Mouse (Mus musculus): ENCODE measurements around the gene Rab8a. TPM values are rescaled to one million over a fixed set of nuclear protein-coding genes. Genes with fewer than 3 reads are reported as not detected.

Rab8a gene
- total RNA-seq, 2 experiments from 2014 or later, result 40.0 to 41.2 TPM

GRCm38 (mm10) chr8:72145511-72145910, 15.5 kb upstream of the Rab8a start:
- no peak for DNase-seq (ENCODE audit: extremely low spot score in 1 of 2, low spot score in 1 of 2)

DNA sequence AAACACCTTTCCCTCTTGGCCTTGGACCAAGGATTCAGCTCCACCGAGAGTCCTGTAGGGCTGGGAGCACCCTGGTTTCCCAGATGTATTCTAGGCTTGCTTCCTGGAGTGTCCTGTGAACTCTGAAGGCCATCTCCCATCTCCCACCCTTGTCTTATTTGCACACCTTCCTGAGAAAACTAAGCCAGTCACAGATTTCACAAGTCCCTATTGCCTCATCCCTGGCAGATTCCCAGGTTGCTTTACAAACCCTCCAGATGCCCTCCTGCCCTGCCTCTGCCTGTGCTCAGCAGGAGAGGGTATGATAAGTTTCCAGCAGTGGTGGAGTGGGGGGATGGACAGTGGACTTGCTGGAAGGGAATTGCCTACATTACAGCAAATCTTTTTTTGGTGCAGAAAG, 14.9 kb upstream of the Rab8a start:
- no peak for DNase-seq (ENCODE audit: extremely low spot score in 1 of 2, low spot score in 1 of 2)

GRCm38 (mm10) chr8:72146556-72146955, 14.4 kb upstream of the Rab8a start:
- DNase-seq (ENCODE audit: extremely low spot score in 1 of 2, low spot score in 1 of 2), result no peak

DNA sequence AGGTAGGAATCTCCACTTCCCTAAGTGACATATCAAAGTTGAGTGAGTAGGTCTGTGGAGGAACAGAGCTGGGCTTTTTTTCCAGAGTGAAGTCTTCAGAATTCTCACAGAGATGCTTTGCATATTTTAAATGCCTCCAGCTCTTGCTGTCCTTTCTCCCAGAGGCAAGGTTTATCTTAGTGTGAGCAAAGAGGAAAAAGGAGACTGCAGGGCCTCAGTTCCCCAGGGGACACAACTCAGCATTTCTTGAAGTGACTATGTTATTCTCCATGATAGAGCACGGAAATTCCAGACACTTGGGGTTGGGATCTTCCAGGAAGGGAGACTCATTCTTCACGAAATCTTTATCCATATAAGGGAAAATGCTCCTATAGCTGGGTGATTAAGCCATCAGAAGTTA, 13.7 kb upstream of the Rab8a start:
- no peak for DNase-seq (ENCODE audit: extremely low spot score in 1 of 2, low spot score in 1 of 2)

DNA sequence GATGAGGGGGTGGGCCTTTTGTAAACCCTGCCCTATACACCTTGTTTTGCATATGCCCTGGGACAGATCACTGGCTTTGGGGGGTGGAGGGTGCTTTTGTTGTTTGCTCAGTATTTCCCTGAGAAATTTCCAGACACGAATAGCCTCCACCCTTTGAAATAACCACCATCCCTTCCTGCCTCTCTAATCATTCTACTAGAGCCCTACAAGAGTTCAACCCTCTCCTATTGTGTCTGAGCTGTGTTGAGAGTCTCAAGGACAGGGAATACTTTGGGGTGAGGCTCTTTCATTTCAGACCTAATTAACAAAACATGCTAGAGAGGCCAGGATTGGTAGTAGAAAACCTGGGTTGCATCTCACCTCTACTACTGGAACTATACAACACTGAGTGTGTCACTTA, 11.9 kb upstream of the Rab8a start:
- DNase-seq (ENCODE audit: extremely low spot score in 1 of 2, low spot score in 1 of 2), result no peak

- DNase-seq (ENCODE audit: extremely low spot score in 1 of 2, low spot score in 1 of 2), result no peak
Observed at GRCm38 (mm10) chr8:72151418-72152078, 9.5 kb upstream of the Rab8a start.

- DNase-seq (ENCODE audit: extremely low spot score in 1 of 2, low spot score in 1 of 2), result no peak
Observed at GRCm38 (mm10) chr8:72153382-72153781, 7.6 kb upstream of the Rab8a start.

DNA sequence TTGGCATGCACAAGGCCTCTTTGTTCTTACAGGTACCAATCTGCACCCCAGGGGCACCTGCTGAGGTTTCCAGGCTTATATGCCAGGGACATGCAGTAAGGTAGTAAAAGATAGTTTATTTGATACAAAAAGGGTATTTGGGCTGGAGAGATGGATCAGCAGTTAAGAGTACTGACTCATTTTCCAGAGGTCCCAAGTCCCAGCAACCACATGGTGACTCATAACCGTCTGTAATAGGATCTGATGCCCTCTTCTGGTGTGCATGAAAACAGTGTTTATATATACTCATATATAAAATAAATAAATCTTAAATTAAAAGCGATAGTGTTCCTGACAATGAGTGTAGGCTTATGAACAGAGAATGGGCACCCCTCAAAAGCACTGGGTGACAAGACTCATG, 2.9 kb upstream of the Rab8a start:
- no peak for DNase-seq (ENCODE audit: extremely low spot score in 1 of 2, low spot score in 1 of 2)

GRCm38 (mm10) chr8:72158726-72159125, 2.3 kb upstream of the Rab8a start:
- no peak for DNase-seq (ENCODE audit: extremely low spot score in 1 of 2, low spot score in 1 of 2)

- no peak for DNase-seq (ENCODE audit: extremely low spot score in 1 of 2, low spot score in 1 of 2)
Observed at GRCm38 (mm10) chr8:72160007-72160406, 993 bp upstream of the Rab8a start.

- DNase-seq (ENCODE audit: extremely low spot score in 1 of 2, low spot score in 1 of 2), result no peak
Observed at GRCm38 (mm10) chr8:72162821-72163220, 1.8 kb downstream of the Rab8a start.

DNA sequence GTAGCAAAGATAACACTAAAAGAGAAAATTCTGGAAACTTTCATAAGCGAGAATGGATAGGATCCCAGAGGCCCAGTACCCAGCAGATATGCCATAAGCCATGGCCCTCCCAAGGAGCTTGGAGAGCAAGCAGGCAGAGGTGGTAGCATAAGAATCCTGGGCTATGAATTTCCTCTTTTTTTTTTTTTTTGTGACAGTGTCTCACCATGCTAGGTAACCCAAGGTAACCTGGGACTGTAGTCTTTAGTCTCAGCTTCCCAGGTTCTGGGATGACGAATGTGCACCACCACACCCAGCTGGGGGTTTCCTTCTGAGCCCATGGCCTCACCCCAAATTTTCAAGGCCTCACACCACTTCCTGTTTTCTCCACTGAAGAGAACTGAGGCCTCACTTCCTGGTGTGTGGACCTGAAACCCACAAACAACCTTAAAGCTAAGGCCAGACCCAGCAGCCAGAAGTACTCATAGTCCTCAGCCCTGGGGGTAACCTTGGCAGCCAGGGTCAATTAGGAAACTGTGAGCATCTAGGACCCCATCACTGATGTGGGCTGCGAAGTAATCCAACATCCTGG, 8.2 kb downstream of the Rab8a start:
- DNase-seq (ENCODE audit: extremely low spot score in 1 of 2, low spot score in 1 of 2), result no peak

DNA sequence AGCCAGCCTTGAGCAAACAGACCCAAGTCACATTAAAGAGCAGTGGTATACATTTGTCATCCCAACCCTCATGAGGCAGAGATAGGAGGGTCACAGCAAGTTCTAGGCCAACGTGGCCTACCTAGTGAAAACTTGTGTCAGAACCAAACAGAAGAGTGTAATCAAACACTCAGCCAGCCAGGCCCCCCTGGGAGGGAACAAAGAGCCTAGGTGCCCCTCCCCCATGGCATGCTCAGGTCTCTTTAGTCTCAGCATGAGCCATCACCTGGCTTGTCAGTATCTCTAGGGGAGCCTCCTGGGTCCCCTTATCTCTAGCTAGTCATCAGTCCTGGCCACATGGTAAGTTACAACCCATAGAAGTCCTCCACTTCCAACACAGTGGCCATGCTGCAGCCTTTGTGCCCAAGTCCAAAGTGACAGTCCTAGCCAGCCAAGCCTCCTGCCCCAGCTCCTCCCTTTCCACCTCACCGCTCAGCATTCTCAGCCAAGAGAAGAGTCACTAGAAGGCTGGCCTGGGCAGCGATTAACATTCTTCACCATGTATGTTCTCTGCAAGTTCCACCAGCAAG, 8.8 kb downstream of the Rab8a start:
- no peak for DNase-seq (ENCODE audit: extremely low spot score in 1 of 2, low spot score in 1 of 2)

DNA sequence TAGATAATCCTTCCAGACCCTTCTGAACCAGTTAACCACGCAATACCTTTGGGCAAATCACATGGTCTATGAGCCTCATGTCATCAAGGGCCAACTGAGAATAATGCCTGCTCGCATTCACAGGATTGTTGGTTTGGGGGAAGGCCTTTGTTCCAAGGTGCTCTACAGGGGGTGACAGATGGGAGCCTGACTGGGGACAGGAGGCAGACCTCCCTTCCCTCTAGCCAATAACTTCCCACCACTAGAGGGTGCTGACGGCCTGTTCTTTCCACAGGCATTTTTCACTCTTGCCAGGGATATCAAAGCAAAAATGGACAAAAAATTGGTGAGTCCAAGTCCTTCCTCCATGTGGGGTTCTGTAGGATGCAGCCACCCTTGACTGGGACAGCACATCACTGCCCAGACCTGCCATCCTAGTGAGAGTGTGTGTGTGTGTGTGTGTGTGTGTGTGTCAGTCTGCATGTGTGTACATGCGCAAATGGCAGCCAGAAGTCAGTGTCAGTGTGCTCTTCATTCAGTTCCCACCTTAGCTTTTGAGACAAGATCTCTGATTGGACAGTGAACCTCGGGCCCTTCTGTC, 16.4 kb downstream of the Rab8a start:
- DNase-seq (ENCODE audit: extremely low spot score in 1 of 2, low spot score in 1 of 2), result peak; percentile 58 to 84

GRCm38 (mm10) chr8:72183554-72184202, 22.7 kb downstream of the Rab8a start:
- no peak for DNase-seq (ENCODE audit: extremely low spot score in 1 of 2, low spot score in 1 of 2)

- no peak for DNase-seq (ENCODE audit: extremely low spot score in 1 of 2, low spot score in 1 of 2)
Observed at GRCm38 (mm10) chr8:72187793-72188331, 26.9 kb downstream of the Rab8a start.

- DNase-seq (ENCODE audit: extremely low spot score in 1 of 2, low spot score in 1 of 2), result no peak
Observed at GRCm38 (mm10) chr8:72189417-72190214, 28.6 kb downstream of the Rab8a start, which contains the start of gene Hsh2d. Gene Hsh2d, plus strand, starts transcription at chr8:72189638.

DNA sequence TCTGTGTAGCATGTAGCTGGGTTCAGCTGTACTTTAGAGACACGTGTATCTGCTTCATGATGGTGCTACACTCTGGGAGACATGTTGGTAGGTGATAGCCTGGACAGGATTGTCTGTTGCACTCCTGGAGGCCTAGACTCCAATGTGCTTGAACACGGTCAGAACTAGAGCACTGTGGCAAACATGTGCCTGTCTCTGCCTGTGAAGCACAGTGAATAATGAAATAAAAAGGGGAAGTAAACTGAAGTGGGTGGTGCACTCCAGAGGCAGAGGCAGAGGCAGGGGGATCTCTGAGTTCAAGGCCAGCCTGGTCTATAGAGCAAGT, 29.2 kb downstream of the Rab8a start:
- no peak for DNase-seq (ENCODE audit: extremely low spot score in 1 of 2, low spot score in 1 of 2)

DNA sequence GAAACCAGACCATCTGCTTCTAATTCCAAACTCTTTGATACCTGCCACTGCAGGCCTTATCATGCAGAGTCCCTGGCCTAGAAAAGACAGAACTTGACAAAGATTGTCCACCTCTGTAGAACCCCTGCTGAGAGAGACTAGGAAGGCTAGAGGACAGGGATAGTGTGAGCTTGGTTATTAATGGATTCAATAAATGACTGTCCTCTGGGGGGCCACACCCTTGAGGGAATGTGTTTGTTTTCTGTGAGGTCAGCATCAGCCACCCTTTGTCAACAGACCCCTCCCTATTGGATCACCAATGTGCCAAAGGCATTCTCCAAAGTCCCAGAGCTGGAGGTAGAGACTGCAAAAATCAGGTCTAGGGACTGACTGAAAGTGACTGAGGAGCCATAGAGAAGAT, 31.1 kb downstream of the Rab8a start:
- DNase-seq (ENCODE audit: extremely low spot score in 1 of 2, low spot score in 1 of 2), result no peak

GRCm38 (mm10) chr8:72197997-72198396, 37.0 kb downstream of the Rab8a start:
- DNase-seq (ENCODE audit: extremely low spot score in 1 of 2, low spot score in 1 of 2), result no peak
